ENCODE assay signal across 14 mouse cellular contexts in the genomic region with DNA sequence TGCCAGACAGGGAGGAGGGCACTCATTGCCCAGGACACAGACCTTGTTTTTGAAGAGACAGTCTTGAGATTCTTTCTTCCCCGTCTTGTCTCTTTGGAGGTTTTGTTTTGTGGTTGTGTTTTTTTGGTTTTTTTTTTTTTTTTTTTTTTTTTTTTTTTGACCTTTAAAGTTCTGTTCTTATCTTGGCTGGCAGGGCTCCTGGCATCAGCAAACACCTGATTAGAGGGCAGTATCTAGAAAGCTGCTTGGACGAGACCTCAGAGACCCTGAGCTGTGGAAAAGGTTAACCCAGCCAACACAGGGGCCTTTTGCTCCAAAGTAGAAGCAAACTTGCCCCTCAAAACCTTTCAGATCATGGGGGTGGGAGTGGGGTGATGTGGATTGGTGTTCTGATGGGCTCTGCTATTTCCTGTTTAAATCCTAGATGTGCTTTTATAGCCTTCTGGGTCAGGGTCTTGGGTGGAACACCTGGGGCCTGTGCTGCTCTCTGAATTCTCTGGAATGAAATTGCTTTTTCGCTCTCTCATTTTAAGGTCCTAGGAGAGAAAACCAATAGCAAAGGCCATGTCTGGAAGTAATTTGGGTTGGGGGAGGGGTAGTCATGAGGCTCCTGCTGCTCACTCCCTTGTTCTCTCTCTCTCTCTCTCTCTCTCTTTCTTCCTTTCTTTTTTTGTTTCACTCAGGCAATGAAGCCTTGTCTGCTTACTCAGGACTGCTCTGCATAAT. TPM values are rescaled to one million over a fixed set of nuclear protein-coding genes. Genes with fewer than 3 reads are reported as not detected.
DNase-seq lines count a peak whose midpoint lies in the region; ATAC-seq and TF ChIP-seq lines count a peak whose summit lies in the region.
"Had no signal": no experiment of that assay in that cellular context is flagged by ENCODE, and none has a peak within 500 bp of the region (broad histone marks: within the 10 kb centered on the region; RNA-seq: fewer than 3 reads in every experiment).

No protein-coding gene starts in this region.

- H3K4me2 ChIP-seq in lung, embryonic 14.5 days: no peak overlapping the region
- H3K4me2 ChIP-seq in liver, embryonic 14.5 days (ENCODE audit: low read depth): peak overlapping the region; percentile 45

- H3K27me3 ChIP-seq in lung, embryonic 14.5 days (ENCODE audit: insufficient read depth, low read length): no peaks in the 10 kb centered on the region
- H3K27me3 ChIP-seq in liver, embryonic 14.5 days (ENCODE audit: control insufficient read depth, insufficient read depth, low read length): no peaks in the 10 kb centered on the region

- ATAC-seq in lung, embryonic 14.5 days (ENCODE audit: insufficient read depth): no peak
- no peak for ATAC-seq in liver, embryonic 14.5 days (ENCODE audit: insufficient read depth)

- DNase-seq in lung, embryonic 14.5 days: peak; percentile 21
- no peak for DNase-seq in lung, adult 2 months
- peak in 1 of 3 experiments; percentile 42 for DNase-seq in liver, embryonic 14.5 days (ENCODE audit: low read depth in 3 of 3, low spot score in 3 of 3)
- no peak for DNase-seq in adrenal gland, postnatal 36 days
- no peak for DNase-seq in lung, postnatal 10 days
- DNase-seq in layer of hippocampus, postnatal 25 days (ENCODE audit: extremely low spot score in 1 of 2, low spot score in 1 of 2): no peak
- DNase-seq: adrenal gland, adult 2 months; cerebellum, adult 2 months; kidney, adult 8-10 months; thymus, postnatal 4 days had no signal

- H3K27ac ChIP-seq in lung, embryonic 14.5 days (ENCODE audit: low read depth): peak overlapping the region; percentile 47; the same call in 1 of the 2 replicates
- peak overlapping the region; percentile 96 for H3K27ac ChIP-seq in bone marrow, adult 2 months (ENCODE audit: control insufficient read depth, insufficient read depth, low read depth, low read length, poor library complexity)
- H3K27ac ChIP-seq in embryonic fibroblast, embryonic 13.5 days (ENCODE audit: insufficient read depth, low read length): peak overlapping the region; percentile 7; the same call in 1 of the 2 replicates
- H3K27ac ChIP-seq in liver, embryonic 14.5 days: no peak overlapping the region
- H3K27ac ChIP-seq: left cerebral cortex, adult 2 months had no signal

- no peak for TF ChIP-seq POLR2A in lung, adult 2 months (IDR thresholded peaks at IDR 0.05; ENCODE audit: borderline replicate concordance, extremely low read depth, low read depth, low read length)
- no peak for TF ChIP-seq POLR2A in bone marrow, adult 2 months (IDR thresholded peaks at IDR 0.05; ENCODE audit: borderline replicate concordance, control insufficient read depth, low read depth, low read length)
- TF ChIP-seq POLR2A in embryonic fibroblast, embryonic 13.5 days (IDR thresholded peaks at IDR 0.05; ENCODE audit: low read depth, low read length): no peak

- no peak overlapping the region for H3K4me3 ChIP-seq in lung, embryonic 14.5 days (ENCODE audit: low read depth, low read length)
- H3K4me3 ChIP-seq in lung, adult 2 months (replicated peaks; ENCODE audit: extremely low read depth, low read depth, low read length): no peak overlapping the region
- H3K4me3 ChIP-seq in bone marrow, adult 2 months (replicated peaks; ENCODE audit: control insufficient read depth, low read depth, low read length): no peak overlapping the region
- no peak overlapping the region for H3K4me3 ChIP-seq in embryonic fibroblast, embryonic 13.5 days (ENCODE audit: insufficient read depth, low read length)
- no peak overlapping the region for H3K4me3 ChIP-seq in liver, embryonic 14.5 days (ENCODE audit: insufficient read depth in 1 of 2, low read depth in 2 of 2, low read length in 2 of 2)
- H3K4me3 ChIP-seq: left cerebral cortex, adult 2 months had no signal

- no peak overlapping the region for H3K9ac ChIP-seq in lung, embryonic 14.5 days
- peak overlapping the region; percentile 25; the same call in 1 of the 2 replicates for H3K9ac ChIP-seq in liver, embryonic 14.5 days (replicated peaks)

- no peaks in the 10 kb centered on the region for H3K9me3 ChIP-seq in lung, embryonic 14.5 days (ENCODE audit: low read depth, low read length)
- no peaks in the 10 kb centered on the region for H3K9me3 ChIP-seq in liver, embryonic 14.5 days (ENCODE audit: control insufficient read depth, low read length)
- H3K9me3 ChIP-seq: megakaryocyte, embryonic 14.5 days had no signal

- peaks cover 8% of the 10 kb centered on the region; the same call in 1 of the 2 replicates for H3K4me1 ChIP-seq in lung, embryonic 14.5 days (ENCODE audit: insufficient read depth)
- no peaks in the 10 kb centered on the region; the same call in 1 of the 2 replicates for H3K4me1 ChIP-seq in lung, adult 2 months (ENCODE audit: control insufficient read depth, insufficient read depth, low read length)
- peaks cover 6% of the 10 kb centered on the region for H3K4me1 ChIP-seq in bone marrow, adult 2 months (ENCODE audit: control insufficient read depth, insufficient read depth, low read length)
- H3K4me1 ChIP-seq in embryonic fibroblast, embryonic 13.5 days (ENCODE audit: control insufficient read depth, insufficient read depth, low read length): peaks cover 13% of the 10 kb centered on the region; the same call in 1 of the 2 replicates
- H3K4me1 ChIP-seq in liver, embryonic 14.5 days (replicated peaks; ENCODE audit: control insufficient read depth in 2 of 2, insufficient read depth in 2 of 2, low read length in 1 of 2): peaks cover 49 to 54% of the 10 kb centered on the region in 2 experiments

- H3K36me3 ChIP-seq in lung, embryonic 14.5 days (ENCODE audit: insufficient read depth): no peaks in the 10 kb centered on the region
- H3K36me3 ChIP-seq in liver, embryonic 14.5 days (replicated peaks; ENCODE audit: control insufficient read depth, insufficient read depth, low read depth): no peaks in the 10 kb centered on the region

- TF ChIP-seq CTCF in lung, embryonic 14.5 days (IDR thresholded peaks at IDR 0.05; ENCODE audit: low read depth): no peak
- no peak for TF ChIP-seq CTCF in lung, adult 2 months (IDR thresholded peaks at IDR 0.05; ENCODE audit: insufficient read depth, low read length)
- no peak for TF ChIP-seq CTCF in bone marrow, adult 2 months (IDR thresholded peaks at IDR 0.05; ENCODE audit: control insufficient read depth, insufficient read depth, low read length)
- TF ChIP-seq CTCF in embryonic fibroblast, embryonic 13.5 days (IDR thresholded peaks at IDR 0.05; ENCODE audit: borderline replicate concordance, insufficient read depth, low read length): no peak
- TF ChIP-seq CTCF in liver, embryonic 14.5 days (IDR thresholded peaks at IDR 0.05; ENCODE audit: low read depth): no peak

- 59% methylated on average over 3 of the region's 3 CpGs for WGBS in lung, embryonic 14.5 days
- WGBS in lung, adult 2 months: 69% methylated on average over 3 of the region's 3 CpGs
- WGBS in bone marrow, adult 2 months: 42% methylated on average over 3 of the region's 3 CpGs
- 27% methylated on average over 3 of the region's 3 CpGs for WGBS in liver, embryonic 14.5 days (ENCODE audit: insufficient replicate concordance)

- TF ChIP-seq EP300 in liver, embryonic 14.5 days (IDR thresholded peaks at IDR 0.05; ENCODE audit: low read depth): peak; percentile 54

RNA-seq across cellular contexts. Expression of gene Adpgk, which starts 2.5 kb away (rescaled TPM):
- 56.8 and 57.0 TPM in 2 replicates for polyA plus RNA-seq in lung, embryonic 14.5 days (2014; fragmentation: Nextera tagmentation; extraction: Ambion mirVana)
- 10.6 and 13.8 TPM in 2 replicates for polyA plus RNA-seq in lung, adult 2 months (2012; rRNA removed)
- polyA plus RNA-seq in bone marrow, adult 2 months (2011; ENCODE audit: insufficient read depth, insufficient read length, low replicate concordance, missing spikeins): 81.1 and 196 TPM in 2 replicates
- polyA plus RNA-seq in embryonic fibroblast, embryonic 13.5 days (2011; ENCODE audit: insufficient read length, low read depth, missing spikeins): 52.6 and 59.3 TPM in 2 replicates
- polyA plus RNA-seq in liver, embryonic 14.5 days (2012; rRNA removed): 10.5 and 14.0 TPM in 2 replicates
- 17.6 and 18.5 TPM in 2 replicates for polyA plus RNA-seq in liver, embryonic 14.5 days (2014; fragmentation: Nextera tagmentation; extraction: Ambion mirVana)
- 10 to 100 TPM; 30.1 to 32.6 TPM for total RNA-seq in adrenal gland, postnatal 36 days (2021)
- 10 to 100 TPM; 16.2 to 16.6 TPM for total RNA-seq in layer of hippocampus, postnatal 25 days (2021)
